Mouse (Mus musculus) left cerebral cortex, postnatal 10 days (tissue): ENCODE data around the gene Rac2. TPM values are rescaled to one million over a fixed set of nuclear protein-coding genes. Genes with fewer than 3 reads are reported as not detected.
A peak's percentile ranks its signal among the peaks of the same experiment; 100 is the strongest.

Experiments used
- DNase-seq, 2 experiments: peaks; one replicate each; pipeline ENCODE4 v3.0.0; 2021 to 2022; ENCODE audit warnings: low spot score in 2 of 2, mixed read lengths in 1 of 2; ENCODE audit errors: extremely low spot score in 1 of 2
- intact Hi-C: fragments of 180-260 bp; cut with DNase I; formaldehyde crosslinking; loops from one replicate; pipeline ENCODE4 v1.15.1; 2025
- total RNA-seq, 2 experiments: library from RNA; stranded (reverse); gene quantifications; 2 replicates each; pipeline ENCODE4 v1.2.3; 2021

Rac2 gene
- total RNA-seq, 2 experiments from 2014 or later: 1.6 to 2.1 TPM

GRCm38 (mm10) chr15:78530671-78531450, 41.7 kb downstream of the Rac2 start, which contains the start of gene C1qtnf6:
Gene C1qtnf6 (minus strand): TSS chr15:78531416.
- intact Hi-C loops: loop anchor here (5.0 kb wide), 2 partner anchors 84 to 354 kb away; no protein-coding TSS in a partner anchor
- peak in 1 of 2 experiments; percentile 72 for DNase-seq

- intact Hi-C loops: loop anchor here (5.0 kb wide), 2 partner anchors 83 to 353 kb away; no protein-coding TSS in a partner anchor
- DNase-seq: no peak
Observed at GRCm38 (mm10) chr15:78530141-78530540, 42.4 kb downstream of the Rac2 start.

GRCm38 (mm10) chr15:78529428-78529990, 43.1 kb downstream of the Rac2 start:
- intact Hi-C loops: no loop called here

GRCm38 (mm10) chr15:78528726-78529411, 43.7 kb downstream of the Rac2 start:
- no peak for DNase-seq
- intact Hi-C loops: no loop called here

More at GRCm38 (mm10) chr15:78529428-78529990, 43.1 kb downstream of the Rac2 start:
- DNase-seq: peak in 1 of 2 experiments; percentile 84

DNA sequence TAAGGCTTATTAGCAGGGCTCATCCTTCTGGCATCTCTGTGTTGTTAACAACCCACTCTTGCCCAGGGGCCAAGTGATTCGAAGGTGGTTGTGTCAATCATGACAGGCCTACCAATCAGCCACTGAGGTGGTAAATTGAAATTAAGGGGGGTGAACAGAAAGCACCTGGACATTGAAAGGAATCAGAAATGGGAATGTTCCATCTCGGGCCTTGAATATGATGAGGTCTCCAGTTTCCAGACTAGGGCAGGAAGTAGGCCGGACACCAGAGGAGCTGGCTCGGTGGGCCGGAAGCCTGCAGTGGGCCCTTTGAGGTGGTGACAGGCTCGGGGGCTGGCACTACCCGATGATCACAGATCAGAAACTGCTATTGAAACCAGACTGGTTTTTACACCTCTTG, 44.6 kb downstream of the Rac2 start:
- peak in 1 of 2 experiments; percentile 70 for DNase-seq
- intact Hi-C loops: no loop called here

DNA sequence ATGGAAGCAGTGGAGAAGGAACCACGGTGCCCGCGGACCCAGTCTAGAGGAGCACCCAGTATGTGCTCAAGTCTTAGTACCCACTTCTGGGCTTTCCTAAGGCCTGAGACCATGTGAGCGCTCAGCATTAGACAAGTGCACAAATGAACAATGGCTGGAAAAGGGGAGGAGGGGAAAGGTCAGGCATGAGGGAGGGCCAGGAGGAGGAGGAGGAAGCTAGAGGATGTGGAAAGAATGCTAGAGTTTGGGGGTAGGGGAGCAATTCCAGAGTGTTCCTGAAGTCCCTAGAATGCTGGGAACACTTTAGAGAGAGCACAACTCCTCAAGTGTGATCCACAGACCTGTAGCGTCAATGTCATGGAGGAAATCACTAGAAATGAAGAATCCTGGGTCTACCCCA, 48.4 kb downstream of the Rac2 start:
- intact Hi-C loops: no loop called here
- DNase-seq: no peak

DNA sequence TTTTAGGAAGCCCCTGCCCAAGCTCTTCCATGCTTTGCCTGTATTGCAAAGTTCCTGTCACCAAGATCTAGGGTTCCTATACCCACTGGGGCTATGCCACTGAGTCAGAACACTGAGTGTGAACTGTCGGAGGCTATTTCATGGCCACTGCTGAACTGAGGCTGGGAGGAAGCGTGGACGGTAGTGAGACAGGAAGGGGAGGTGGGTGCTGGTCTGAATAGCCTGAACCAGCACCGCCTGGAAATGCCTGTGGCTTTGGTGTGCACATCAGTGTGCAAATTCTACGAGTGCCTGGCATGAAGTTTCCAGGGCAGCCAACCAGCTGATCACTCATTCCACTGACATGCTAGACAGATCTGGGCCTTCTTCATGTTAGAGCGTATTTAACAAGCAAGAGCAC, 50.7 kb downstream of the Rac2 start:
- DNase-seq: no peak
- intact Hi-C loops: no loop called here

GRCm38 (mm10) chr15:78521331-78521730, 51.3 kb downstream of the Rac2 start:
- DNase-seq: no peak
- intact Hi-C loops: no loop called here

DNA sequence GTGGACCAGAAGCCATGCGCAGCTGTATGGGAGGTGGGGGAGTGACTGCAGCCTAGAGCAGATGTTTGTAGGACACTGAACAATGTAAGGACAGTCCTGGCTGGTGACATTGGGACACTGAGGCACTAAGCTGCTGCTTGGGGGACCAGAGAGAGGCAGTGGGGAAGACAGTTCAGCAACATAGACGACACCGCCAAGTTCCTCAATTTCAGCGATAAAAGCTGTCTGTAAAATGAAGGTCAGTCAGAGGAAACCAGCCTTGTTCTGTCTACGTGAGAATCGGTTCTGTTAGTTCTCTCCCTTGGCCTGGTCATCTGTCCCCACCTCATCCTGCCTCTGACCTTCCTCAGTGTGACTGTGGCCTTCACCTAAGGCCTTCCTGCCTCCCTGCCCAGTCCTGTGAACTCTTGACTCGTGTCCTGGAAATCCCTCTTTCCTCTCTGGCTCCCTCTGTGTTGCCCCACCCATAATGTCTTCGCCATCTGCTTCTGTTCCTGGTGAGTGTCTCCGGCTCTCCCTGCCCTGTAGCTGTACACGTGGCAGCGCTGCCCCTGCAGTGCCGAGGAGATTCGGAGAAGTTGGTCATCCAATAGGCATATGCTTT, 52.4 kb downstream of the Rac2 start:
- no peak for DNase-seq
- intact Hi-C loops: no loop called here

DNA sequence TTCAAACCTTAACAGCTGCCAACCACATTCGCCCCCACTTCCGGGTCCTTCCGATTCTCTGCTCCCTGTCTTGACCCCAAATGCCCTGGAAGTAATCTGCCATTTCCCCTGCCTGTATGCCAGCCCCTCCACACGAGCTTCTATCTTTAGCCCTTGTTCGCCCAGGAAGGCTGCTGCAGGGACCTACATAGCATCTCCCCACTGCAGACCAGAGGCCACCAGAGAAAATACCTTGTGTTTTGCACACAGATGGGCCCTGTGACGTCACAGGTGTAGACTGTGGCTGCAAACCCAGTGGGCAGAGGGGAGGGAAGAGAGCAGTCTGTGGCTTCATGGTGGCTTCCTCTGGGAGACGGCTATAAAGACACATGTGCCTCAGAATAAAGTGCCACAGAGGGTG, 54.4 kb downstream of the Rac2 start:
- intact Hi-C loops: no loop called here
- DNase-seq: no peak

GRCm38 (mm10) chr15:78515759-78516158, 56.8 kb downstream of the Rac2 start:
- no peak for DNase-seq
- intact Hi-C loops: no loop called here

DNA sequence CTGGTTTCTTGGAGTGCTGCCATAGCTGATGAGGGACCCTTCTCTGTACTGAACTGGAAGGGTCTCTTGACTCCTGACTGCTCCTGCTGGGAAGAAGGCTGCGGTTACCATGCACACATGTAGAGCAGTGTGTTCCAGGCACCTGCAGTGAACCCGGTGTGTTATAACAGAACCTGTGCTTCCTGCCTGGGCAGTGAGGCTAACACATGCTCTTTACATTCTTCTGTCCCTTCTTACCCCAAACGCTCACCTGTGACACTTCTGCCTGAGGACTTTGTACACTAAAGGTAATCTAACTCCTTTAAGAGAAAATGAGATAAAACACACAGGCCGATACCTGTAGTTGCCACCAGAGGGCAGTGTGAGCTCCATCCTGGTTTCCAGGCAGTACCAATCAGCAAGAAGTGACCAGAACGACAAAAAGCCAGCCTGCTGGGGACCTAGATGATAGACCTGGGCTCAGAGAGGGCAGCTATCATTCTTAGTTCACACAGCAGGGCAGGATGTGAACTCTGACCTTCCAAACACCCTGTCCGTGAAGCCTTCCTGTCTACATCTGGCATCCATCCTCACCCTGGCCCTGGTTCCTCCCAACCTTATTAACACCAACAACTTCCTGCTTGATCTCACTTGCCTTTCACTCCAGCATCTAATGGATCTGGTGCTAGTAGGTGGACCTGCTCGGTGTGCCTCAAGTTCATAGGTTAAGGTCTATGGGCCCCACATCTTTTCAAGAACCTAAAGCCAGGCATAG, 58.0 kb downstream of the Rac2 start:
- peak; percentile 73 to 74 for DNase-seq
- intact Hi-C loops: loop anchor here (5.0 kb wide), 1 partner anchor 68 kb away; no protein-coding TSS in a partner anchor

GRCm38 (mm10) chr15:78513019-78513418, 59.6 kb downstream of the Rac2 start:
- intact Hi-C loops: loop anchor here (5.0 kb wide), 1 partner anchor 69 kb away; no protein-coding TSS in a partner anchor

GRCm38 (mm10) chr15:78511951-78512350, 60.6 kb downstream of the Rac2 start:
- intact Hi-C loops: loop anchor here (5.0 kb wide), 1 partner anchor 70 kb away; no protein-coding TSS in a partner anchor
- no peak for DNase-seq

More at GRCm38 (mm10) chr15:78513019-78513418, 59.6 kb downstream of the Rac2 start:
- no peak for DNase-seq

DNA sequence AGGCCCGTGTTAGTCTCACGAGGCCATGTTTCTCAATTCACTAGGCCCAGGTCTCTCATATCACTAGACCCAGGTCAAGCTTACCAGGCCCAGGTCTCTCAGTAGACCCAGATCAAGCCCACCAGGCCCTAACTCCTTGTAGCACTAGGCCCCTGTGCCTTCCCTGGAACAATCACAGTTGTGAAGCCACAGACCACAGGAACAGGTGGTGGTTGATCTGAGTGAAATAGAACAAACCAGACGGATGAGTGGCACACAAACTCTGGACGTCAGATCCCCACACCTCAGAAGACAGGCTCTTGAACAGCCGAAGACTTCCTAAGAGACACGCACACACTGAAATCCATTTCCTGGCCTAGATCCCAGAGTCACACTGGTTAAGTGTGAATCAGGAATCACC, 61.8 kb downstream of the Rac2 start:
- no peak for DNase-seq
- intact Hi-C loops: loop anchor here (5.0 kb wide), 1 partner anchor 72 kb away; no protein-coding TSS in a partner anchor

GRCm38 (mm10) chr15:78510121-78510576, 62.4 kb downstream of the Rac2 start:
- no peak for DNase-seq
- intact Hi-C loops: loop anchor here (5.0 kb wide), 1 partner anchor 72 kb away; no protein-coding TSS in a partner anchor

DNA sequence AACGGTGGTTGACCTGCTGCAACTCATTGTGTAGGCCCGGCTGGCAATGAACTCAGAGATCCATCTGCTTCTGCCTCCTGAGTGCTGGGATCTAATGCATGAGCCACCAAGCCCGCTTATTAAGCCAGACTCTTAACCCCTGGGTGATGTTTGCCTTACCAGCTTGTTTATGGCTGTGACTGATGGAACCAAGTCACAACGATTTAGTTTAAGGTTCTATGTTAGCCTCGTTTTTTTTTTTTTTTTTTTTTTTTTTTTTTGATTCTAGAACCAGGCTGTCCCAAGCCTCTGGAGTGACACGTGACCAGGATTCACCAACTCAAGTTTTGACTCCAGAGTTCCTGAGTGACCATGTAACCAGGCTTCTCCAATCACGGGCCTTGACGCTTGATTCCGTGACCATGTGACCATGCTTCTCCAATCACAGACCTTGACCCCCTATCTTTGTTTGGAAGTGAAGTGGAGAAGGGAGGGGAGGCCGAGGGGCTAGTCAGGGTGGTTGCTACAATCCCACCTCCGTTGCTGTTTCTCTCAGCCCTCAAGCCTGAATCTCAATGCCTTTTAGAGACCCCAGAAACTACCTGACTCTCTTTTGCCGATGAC, 63.2 kb downstream of the Rac2 start:
- intact Hi-C loops: no loop called here
- DNase-seq: no peak
